Mouse (Mus musculus): Measurements from ENCODE around the gene Ehhadh. TPM values are rescaled to one million over a fixed set of nuclear protein-coding genes. Genes with fewer than 3 reads are reported as not detected.
"Not testable (repeated sequence)": the region's sequence is repeated elsewhere in the genome, so short reads cannot be mapped to it uniquely, and the experiment has no call there.

The Ehhadh gene
- total and polyA plus RNA-seq, 2 experiments from 2014 or later = 1.7 to 2.1 TPM

DNA sequence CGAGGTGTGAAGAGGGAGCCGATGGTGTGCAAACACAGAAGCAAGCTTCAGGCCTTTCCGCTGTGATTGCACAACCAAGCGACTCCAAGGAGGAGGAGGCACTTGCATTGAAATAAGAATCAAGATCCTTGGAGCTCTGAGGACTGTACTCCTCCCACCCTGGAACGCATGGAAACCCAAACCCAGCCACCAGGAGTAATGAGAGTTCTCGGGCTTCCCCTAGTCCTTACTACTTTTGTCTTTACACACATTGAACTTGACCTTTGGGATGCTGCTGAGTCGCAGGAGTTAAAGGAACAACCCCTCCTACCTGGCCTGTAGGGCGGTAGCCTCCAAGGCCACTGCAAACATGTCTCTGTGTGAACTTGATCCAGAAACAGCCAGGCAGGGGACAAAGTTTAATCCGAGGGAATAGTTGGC, 38.0 kb upstream of the Ehhadh start:
- no peaks in the 10 kb centered on the region for H3K4me1 ChIP-seq (ENCODE audit: insufficient read depth, low read length)
- no peaks in the 10 kb centered on the region for H3K9me3 ChIP-seq (ENCODE audit: low read length)
- H3K27me3 ChIP-seq (ENCODE audit: insufficient read depth, low read length) = no peaks in the 10 kb centered on the region
- no peak for TF ChIP-seq CTCF (IDR thresholded peaks at IDR 0.05)
- H3K27ac ChIP-seq (ENCODE audit: low read depth, low read length) = no peak overlapping the region
- no peak overlapping the region for H3K4me3 ChIP-seq (ENCODE audit: low read depth, low read length)
- ATAC-seq (ENCODE audit: low FRiP score) (no peak), DNase-seq (ENCODE audit: low spot score) (no peak)
- H3K36me3 ChIP-seq (ENCODE audit: insufficient read depth, low read length) = no peaks in the 10 kb centered on the region
- H3K9ac ChIP-seq (replicated peaks; ENCODE audit: low read length, poor library complexity, severe bottlenecking) = no peak overlapping the region
- H3K4me2 ChIP-seq (ENCODE audit: low read depth, low read length, poor library complexity, severe bottlenecking) = no peak overlapping the region
- WGBS = 79% methylated on average over 9 of the region's 9 CpGs

GRCm38 (mm10) chr16:21818629-21819028, 31.0 kb upstream of the Ehhadh start:
- no peaks in the 10 kb centered on the region for H3K4me1 ChIP-seq (ENCODE audit: insufficient read depth, low read length)
- no peak for TF ChIP-seq CTCF (IDR thresholded peaks at IDR 0.05)

DNA sequence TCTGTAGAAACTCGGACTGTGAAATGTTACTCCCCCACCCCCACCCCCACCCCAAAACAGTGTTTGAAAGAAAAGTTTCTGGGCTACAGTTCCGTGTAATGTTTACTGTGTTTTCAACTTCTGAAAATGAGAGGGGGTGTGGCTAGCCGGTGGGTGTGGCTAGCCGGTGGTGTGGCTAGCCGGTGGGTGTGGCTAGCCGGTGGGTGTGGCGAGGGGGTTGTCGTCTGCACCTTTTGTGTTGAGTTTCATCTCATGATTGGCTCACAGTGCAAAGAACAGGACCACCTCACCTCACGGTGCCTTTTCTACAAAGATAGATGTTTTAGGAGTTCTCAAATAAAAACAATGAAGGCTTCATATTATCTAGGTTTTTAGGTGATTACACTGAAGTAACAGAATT, 30.5 kb upstream of the Ehhadh start:
- Histone ChIP-seq H3K4me3 (ENCODE audit: low read depth, low read length) (no peak overlapping the region), H3K9me3 (ENCODE audit: low read length) (no peaks in the 10 kb centered on the region), H3K36me3 (ENCODE audit: insufficient read depth, low read length) (0 out of 2 replicates have a peak, but pooled peaks cover under 1% of the 10 kb centered on the region), H3K27me3 (ENCODE audit: insufficient read depth, low read length) (no peaks in the 10 kb centered on the region), H3K4me1 (ENCODE audit: insufficient read depth, low read length) (no peaks in the 10 kb centered on the region), H3K9ac (replicated peaks; ENCODE audit: low read length, poor library complexity, severe bottlenecking) (no peak overlapping the region), H3K27ac (ENCODE audit: low read depth, low read length) (no peak overlapping the region), H3K4me2 (ENCODE audit: low read depth, low read length, poor library complexity, severe bottlenecking) (no peak overlapping the region)
- no peak for ATAC-seq (ENCODE audit: low FRiP score)
- WGBS = 53% methylated on average over 9 of the region's 9 CpGs
- no peak for TF ChIP-seq CTCF (IDR thresholded peaks at IDR 0.05)
- no peak for DNase-seq (ENCODE audit: low spot score)

More at GRCm38 (mm10) chr16:21818629-21819028, 31.0 kb upstream of the Ehhadh start:
- Histone ChIP-seq H3K4me3 (ENCODE audit: low read depth, low read length) (no peak overlapping the region), H3K4me2 (ENCODE audit: low read depth, low read length, poor library complexity, severe bottlenecking) (no peak overlapping the region), H3K9me3 (ENCODE audit: low read length) (no peaks in the 10 kb centered on the region), H3K9ac (replicated peaks; ENCODE audit: low read length, poor library complexity, severe bottlenecking) (no peak overlapping the region), H3K27ac (ENCODE audit: low read depth, low read length) (no peak overlapping the region), H3K36me3 (ENCODE audit: insufficient read depth, low read length) (no peaks in the 10 kb centered on the region), H3K27me3 (ENCODE audit: insufficient read depth, low read length) (no peaks in the 10 kb centered on the region)
- 58% methylated on average over 8 of the region's 8 CpGs for WGBS
- DNase-seq (ENCODE audit: low spot score) = no peak
- ATAC-seq (ENCODE audit: low FRiP score) = no peak

DNA sequence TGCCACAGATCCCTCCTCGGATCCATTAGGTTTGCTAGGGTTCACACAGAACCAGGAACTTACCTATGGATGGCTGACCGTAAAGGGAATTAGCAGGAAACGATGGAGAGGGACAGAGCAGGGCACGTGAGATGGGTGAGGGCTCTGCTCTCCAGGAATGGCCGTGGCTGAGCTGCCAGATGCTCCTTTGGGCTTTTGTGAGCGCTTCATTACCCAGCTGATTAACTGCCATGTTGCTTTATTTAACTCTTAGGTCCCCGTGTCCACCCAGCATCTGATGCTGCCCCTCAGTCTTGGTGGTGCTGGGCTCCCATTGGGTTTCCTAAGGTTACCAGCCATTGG, 28.0 kb upstream of the Ehhadh start:
- H3K9ac ChIP-seq (replicated peaks; ENCODE audit: low read length, poor library complexity, severe bottlenecking) = no peak overlapping the region
- WGBS = 55% methylated on average over 7 of the region's 7 CpGs
- no peaks in the 10 kb centered on the region for H3K4me1 ChIP-seq (ENCODE audit: insufficient read depth, low read length)
- DNase-seq (ENCODE audit: low spot score) = peak; percentile 61
- TF ChIP-seq CTCF (IDR thresholded peaks at IDR 0.05) = no peak
- H3K36me3 ChIP-seq (ENCODE audit: insufficient read depth, low read length) = 0 out of 2 replicates have a peak, but pooled peaks cover 3% of the 10 kb centered on the region
- H3K27ac ChIP-seq (ENCODE audit: low read depth, low read length) = no peak overlapping the region
- H3K4me3 ChIP-seq (ENCODE audit: low read depth, low read length) = no peak overlapping the region
- no peaks in the 10 kb centered on the region for H3K9me3 ChIP-seq (ENCODE audit: low read length)
- no peak for ATAC-seq (ENCODE audit: low FRiP score)
- no peak overlapping the region for H3K4me2 ChIP-seq (ENCODE audit: low read depth, low read length, poor library complexity, severe bottlenecking)
- H3K27me3 ChIP-seq (ENCODE audit: insufficient read depth, low read length) = no peaks in the 10 kb centered on the region

GRCm38 (mm10) chr16:21814861-21815668, 27.5 kb upstream of the Ehhadh start:
- Histone ChIP-seq H3K4me2 (ENCODE audit: low read depth, low read length, poor library complexity, severe bottlenecking) (no peak overlapping the region), H3K36me3 (ENCODE audit: insufficient read depth, low read length) (0 out of 2 replicates have a peak, but pooled peaks cover 3% of the 10 kb centered on the region), H3K9ac (replicated peaks; ENCODE audit: low read length, poor library complexity, severe bottlenecking) (no peak overlapping the region), H3K27me3 (ENCODE audit: insufficient read depth, low read length) (no peaks in the 10 kb centered on the region), H3K27ac (ENCODE audit: low read depth, low read length) (no peak overlapping the region), H3K4me3 (ENCODE audit: low read depth, low read length) (no peak overlapping the region), H3K9me3 (ENCODE audit: low read length) (no peaks in the 10 kb centered on the region), H3K4me1 (ENCODE audit: insufficient read depth, low read length) (no peaks in the 10 kb centered on the region)
- DNase-seq (ENCODE audit: low spot score) = peak; percentile 81
- ATAC-seq (ENCODE audit: low FRiP score) = no peak
- peak; percentile 93 for TF ChIP-seq CTCF (IDR thresholded peaks at IDR 0.05)
- WGBS = 67% methylated on average over 11 of the region's 11 CpGs

DNA sequence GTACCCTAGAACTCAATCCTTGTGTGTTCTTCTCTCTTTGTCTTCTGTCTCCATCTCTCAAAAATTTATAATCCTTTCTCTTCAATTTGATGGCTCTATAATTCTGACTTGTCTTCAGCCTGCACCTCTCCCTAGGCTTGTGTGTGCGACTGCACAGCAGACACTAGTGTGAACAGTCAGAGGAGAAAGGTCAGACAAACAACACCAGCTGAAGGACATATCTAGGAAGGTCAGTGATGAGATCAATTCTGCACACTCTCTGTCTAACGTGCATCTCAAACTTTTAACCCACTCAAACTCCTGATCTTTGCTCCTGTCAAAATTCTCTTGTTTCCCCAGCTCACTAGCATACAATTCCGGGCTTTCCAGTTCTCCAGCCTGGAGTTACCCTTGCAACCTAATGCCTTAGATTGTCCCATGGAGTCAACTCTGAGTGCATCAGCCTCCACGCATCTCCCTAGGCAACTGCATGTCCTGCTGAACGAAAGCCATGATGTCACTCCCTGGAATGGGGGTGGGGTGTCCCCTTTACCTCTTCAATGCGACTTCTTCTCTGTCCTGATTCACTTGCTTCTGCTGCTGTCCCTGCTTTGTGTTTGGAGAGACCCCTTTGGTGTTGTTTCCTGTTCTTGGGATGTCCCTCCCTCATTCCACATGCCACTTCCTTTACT, 25.7 kb upstream of the Ehhadh start:
- ATAC-seq (ENCODE audit: low FRiP score) = no peak

DNA sequence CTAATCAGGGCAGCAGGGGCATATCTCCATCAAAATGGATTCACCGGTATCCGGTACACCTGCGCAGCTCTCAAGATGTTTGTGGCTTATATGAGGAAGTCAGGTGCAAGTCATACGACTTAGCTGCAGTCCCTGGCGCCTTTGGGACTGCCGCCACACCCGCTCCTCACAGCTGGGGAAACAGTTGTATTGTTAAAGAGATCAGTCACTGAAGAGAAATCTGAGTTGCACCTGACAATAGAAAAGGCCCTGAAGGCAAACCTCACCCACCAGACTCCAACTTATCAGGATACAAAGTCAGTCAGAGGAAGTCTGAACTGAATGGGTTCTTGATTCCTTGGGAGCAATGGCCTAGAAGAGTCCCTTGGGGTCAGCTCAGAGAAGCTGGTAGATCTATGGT, 20.2 kb upstream of the Ehhadh start:
- ATAC-seq (ENCODE audit: low FRiP score); H3K4me1 ChIP-seq (ENCODE audit: insufficient read depth, low read length); H3K27ac ChIP-seq (ENCODE audit: low read depth, low read length); H3K4me2 ChIP-seq (ENCODE audit: low read depth, low read length, poor library complexity, severe bottlenecking); H3K9ac ChIP-seq (replicated peaks; ENCODE audit: low read length, poor library complexity, severe bottlenecking); H3K4me3 ChIP-seq (ENCODE audit: low read depth, low read length); H3K27me3 ChIP-seq (ENCODE audit: insufficient read depth, low read length); H3K9me3 ChIP-seq (ENCODE audit: low read length); DNase-seq (ENCODE audit: low spot score): not testable (repeated sequence)
- peaks cover 12% of the 10 kb centered on the region; the same call in 1 of the 2 replicates for H3K36me3 ChIP-seq (ENCODE audit: insufficient read depth, low read length)
- WGBS = 92% methylated on average over 7 of the region's 7 CpGs

More for the DNA sequence above, 25.7 kb upstream of the Ehhadh start:
- H3K4me1 ChIP-seq (ENCODE audit: insufficient read depth, low read length) = no peaks in the 10 kb centered on the region
- no peaks in the 10 kb centered on the region for H3K9me3 ChIP-seq (ENCODE audit: low read length)
- peaks cover 10% of the 10 kb centered on the region; the same call in 1 of the 2 replicates for H3K36me3 ChIP-seq (ENCODE audit: insufficient read depth, low read length)
- H3K27ac ChIP-seq (ENCODE audit: low read depth, low read length) = no peak overlapping the region
- DNase-seq (ENCODE audit: low spot score) = no peak
- no peak overlapping the region for H3K4me3 ChIP-seq (ENCODE audit: low read depth, low read length)
- TF ChIP-seq CTCF (IDR thresholded peaks at IDR 0.05) = no peak
- H3K27me3 ChIP-seq (ENCODE audit: insufficient read depth, low read length) = no peaks in the 10 kb centered on the region
- 67% methylated on average over 6 of the region's 6 CpGs for WGBS
- no peak overlapping the region for H3K4me2 ChIP-seq (ENCODE audit: low read depth, low read length, poor library complexity, severe bottlenecking)
- no peak overlapping the region for H3K9ac ChIP-seq (replicated peaks; ENCODE audit: low read length, poor library complexity, severe bottlenecking)
